Mouse (Mus musculus): ENCODE measurements around the gene Vcpkmt. TPM values are rescaled to one million over a fixed set of nuclear protein-coding genes. Genes with fewer than 3 reads are reported as not detected.
"Not testable (repeated sequence)": the region's sequence is repeated elsewhere in the genome, so short reads cannot be mapped to it uniquely, and the experiment has no call there.

The Vcpkmt gene
- polyA plus RNA-seq (2012; rRNA removed), result 15.1 and 21.3 TPM in 2 replicates
- 28.2 and 29.3 TPM in 2 replicates for polyA plus RNA-seq (2014; fragmentation: Nextera tagmentation; extraction: Ambion mirVana)

DNA sequence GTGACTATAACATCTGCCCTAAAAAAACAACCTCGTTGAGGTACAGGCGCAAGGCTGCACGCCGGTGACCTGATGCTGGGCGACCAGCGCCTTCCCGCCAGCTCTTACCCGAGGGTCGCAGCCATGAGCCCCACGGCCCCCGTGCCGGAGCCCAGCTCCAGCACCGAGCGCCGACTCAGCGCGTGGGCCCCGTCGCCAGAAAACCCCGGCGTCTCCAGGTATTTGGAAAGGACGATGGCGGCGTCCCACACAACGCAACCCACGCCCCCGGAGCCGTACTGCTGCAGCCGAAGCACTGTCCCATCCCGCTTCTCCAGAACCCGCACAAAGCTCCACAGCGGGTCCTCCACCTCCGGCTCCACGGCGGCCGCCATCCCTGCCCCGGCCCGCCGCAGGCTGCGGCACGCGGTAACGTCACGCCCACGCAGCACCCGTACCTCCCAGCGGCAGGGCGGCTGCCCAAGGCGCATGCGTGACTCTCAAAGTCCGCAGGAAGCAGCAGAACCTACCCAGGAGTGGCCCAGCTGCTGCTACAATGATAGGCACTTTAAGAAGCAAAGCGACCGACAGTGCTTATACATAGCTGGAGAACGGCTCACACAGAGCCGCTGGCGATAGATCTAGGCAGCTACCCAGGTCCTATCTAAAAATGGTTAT, at the start of gene Vcpkmt:
Gene Vcpkmt (minus strand): TSS at position 416 of the 657 bp plus-strand sequence.
- Histone ChIP-seq H3K4me3 (replicated peaks; ENCODE audit: low read length) (peak within 1 kb of the TSS; percentile 88), H3K36me3 (ENCODE audit: control insufficient read depth, insufficient read depth, low read length) (peaks cover 54% of the 10 kb centered on the region), H3K4me2 (replicated peaks; ENCODE audit: low read depth, low read length, severe bottlenecking) (peak within 1 kb of the TSS; percentile 62), H3K4me1 (ENCODE audit: control insufficient read depth, insufficient read depth, low read length) (peaks cover 12% of the 10 kb centered on the region; the same call in 1 of the 2 replicates), H3K27ac (replicated peaks; ENCODE audit: low read depth, low read length) (peak within 1 kb of the TSS; percentile 76), H3K27me3 (ENCODE audit: control insufficient read depth, insufficient read depth, low read length) (no peaks in the 10 kb centered on the region), H3K9ac (ENCODE audit: low read depth, low read length, severe bottlenecking) (peak within 1 kb of the TSS; percentile 90), H3K9me3 (ENCODE audit: control insufficient read depth, low read length) (no peaks in the 10 kb centered on the region)
- 1% methylated on average over 50 of the region's 56 CpGs for WGBS
- peak; percentile 88; the same call in 1 of the 2 replicates for TF ChIP-seq POLR2A (IDR thresholded peaks at IDR 0.05; ENCODE audit: borderline replicate concordance, extremely low read depth, insufficient read depth, insufficient read length)
- ATAC-seq (ENCODE audit: low FRiP score, low read depth) (peak; percentile 93), DNase-seq (ENCODE audit: low spot score) (peak; percentile 91)

DNA sequence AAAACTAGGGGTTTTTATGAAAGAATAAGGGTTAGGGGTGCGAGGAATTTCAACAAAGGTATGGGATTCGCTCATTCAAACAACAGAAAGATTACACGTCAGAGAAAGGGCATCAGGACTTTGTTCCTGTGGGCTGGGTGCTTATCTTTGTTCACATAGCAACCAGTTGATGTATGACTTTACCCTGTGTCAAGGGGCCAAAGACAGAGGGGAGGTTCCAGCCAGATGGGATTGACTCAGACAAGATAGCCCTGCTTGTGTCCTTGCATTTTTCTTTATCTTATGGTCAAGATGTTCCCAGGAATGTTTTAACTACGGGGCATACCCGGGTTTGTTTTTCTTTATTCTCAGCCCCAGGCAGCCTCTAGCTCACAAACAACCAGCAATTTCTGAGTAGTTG, 35.8 kb upstream of the Vcpkmt start:
- not testable (repeated sequence) for H3K4me1 ChIP-seq (ENCODE audit: control insufficient read depth, insufficient read depth, low read length); H3K4me2 ChIP-seq (replicated peaks; ENCODE audit: low read depth, low read length, severe bottlenecking); H3K9me3 ChIP-seq (ENCODE audit: control insufficient read depth, low read length); DNase-seq (ENCODE audit: low spot score); H3K9ac ChIP-seq (ENCODE audit: low read depth, low read length, severe bottlenecking); H3K27me3 ChIP-seq (ENCODE audit: control insufficient read depth, insufficient read depth, low read length); H3K27ac ChIP-seq (replicated peaks; ENCODE audit: low read depth, low read length); H3K4me3 ChIP-seq (replicated peaks; ENCODE audit: low read length); ATAC-seq (ENCODE audit: low FRiP score, low read depth)
- 93% methylated on average over 5 of the region's 5 CpGs for WGBS
- H3K36me3 ChIP-seq (ENCODE audit: control insufficient read depth, insufficient read depth, low read length), result peaks cover 43% of the 10 kb centered on the region

DNA sequence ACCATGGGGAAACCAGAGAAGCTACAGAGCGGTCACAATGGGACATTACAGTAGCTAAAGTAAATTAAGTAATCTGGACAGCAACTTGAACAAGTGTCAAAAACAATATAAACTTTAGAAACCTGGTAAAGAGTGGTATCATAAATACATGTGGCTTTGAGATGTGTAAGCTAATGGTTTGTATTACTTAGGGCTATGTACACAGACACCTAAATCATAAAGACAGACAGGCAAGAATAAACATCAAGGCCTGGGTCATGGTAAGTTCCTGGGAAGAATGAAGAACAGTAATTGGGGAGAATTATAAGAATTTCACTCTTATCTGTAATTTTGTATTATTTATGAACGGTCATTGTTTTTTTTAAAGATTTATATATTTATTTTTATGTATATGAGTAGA, 21.5 kb upstream of the Vcpkmt start:
- ATAC-seq (ENCODE audit: low FRiP score, low read depth) (no peak), DNase-seq (ENCODE audit: low spot score) (no peak)
- no peak for TF ChIP-seq POLR2A (IDR thresholded peaks at IDR 0.05; ENCODE audit: borderline replicate concordance, extremely low read depth, insufficient read depth, insufficient read length)
- WGBS, result 98% methylated on average over 2 of the region's 2 CpGs
- H3K4me3 ChIP-seq (replicated peaks; ENCODE audit: low read length), result no peak overlapping the region
- no peak overlapping the region for H3K27ac ChIP-seq (replicated peaks; ENCODE audit: low read depth, low read length)
- peaks cover 42% of the 10 kb centered on the region for H3K36me3 ChIP-seq (ENCODE audit: control insufficient read depth, insufficient read depth, low read length)
- no peaks in the 10 kb centered on the region for H3K4me1 ChIP-seq (ENCODE audit: control insufficient read depth, insufficient read depth, low read length)
- no peaks in the 10 kb centered on the region for H3K9me3 ChIP-seq (ENCODE audit: control insufficient read depth, low read length)
- no peaks in the 10 kb centered on the region for H3K27me3 ChIP-seq (ENCODE audit: control insufficient read depth, insufficient read depth, low read length)
- no peak overlapping the region for H3K9ac ChIP-seq (ENCODE audit: low read depth, low read length, severe bottlenecking)
- H3K4me2 ChIP-seq (replicated peaks; ENCODE audit: low read depth, low read length, severe bottlenecking), result no peak overlapping the region

DNA sequence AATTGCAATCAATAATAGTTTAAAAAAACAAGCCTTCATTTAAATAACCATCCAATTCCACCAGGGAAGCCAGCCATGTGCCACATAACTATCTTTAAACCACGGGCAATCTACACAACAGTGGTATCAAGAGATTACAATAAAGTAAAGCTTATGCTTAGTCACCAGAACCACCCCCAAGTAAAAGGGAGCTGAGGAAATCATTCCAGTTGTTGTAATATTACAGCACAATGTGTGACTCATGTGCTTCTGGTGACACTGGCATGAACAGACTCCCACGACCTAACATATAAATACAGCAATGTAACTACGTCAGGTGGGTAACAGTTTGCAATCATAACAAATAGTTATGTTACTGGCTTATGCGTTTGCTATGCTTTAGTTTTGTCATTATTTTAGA, 14.6 kb upstream of the Vcpkmt start:
- no peak for TF ChIP-seq POLR2A (IDR thresholded peaks at IDR 0.05; ENCODE audit: borderline replicate concordance, extremely low read depth, insufficient read depth, insufficient read length)
- no peak overlapping the region for H3K27ac ChIP-seq (replicated peaks; ENCODE audit: low read depth, low read length)
- DNase-seq (ENCODE audit: low spot score), result no peak

DNA sequence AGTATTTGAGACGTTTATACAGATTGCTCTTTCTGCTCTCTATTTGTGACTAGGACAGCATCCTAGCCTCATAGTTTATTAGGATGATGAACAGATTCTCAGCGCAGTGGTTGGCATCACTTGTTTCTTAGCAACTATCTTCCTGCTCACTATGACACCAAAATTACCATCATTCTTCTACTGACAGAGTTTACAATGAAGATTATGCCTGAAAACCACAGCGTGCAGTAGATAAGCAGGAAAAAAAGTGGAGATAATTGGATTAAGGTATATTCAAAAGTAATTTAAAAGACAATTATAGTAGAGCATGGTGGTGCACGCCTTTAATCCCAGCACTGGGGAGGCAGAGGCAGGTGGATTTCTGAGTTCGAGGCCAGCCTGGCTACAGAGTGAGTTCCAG, 10.3 kb upstream of the Vcpkmt start:
- Histone ChIP-seq H3K4me2 (replicated peaks; ENCODE audit: low read depth, low read length, severe bottlenecking) (no peak overlapping the region), H3K27me3 (ENCODE audit: control insufficient read depth, insufficient read depth, low read length) (no peaks in the 10 kb centered on the region), H3K4me3 (replicated peaks; ENCODE audit: low read length) (no peak overlapping the region), H3K27ac (replicated peaks; ENCODE audit: low read depth, low read length) (no peak overlapping the region), H3K4me1 (ENCODE audit: control insufficient read depth, insufficient read depth, low read length) (no peaks in the 10 kb centered on the region), H3K36me3 (ENCODE audit: control insufficient read depth, insufficient read depth, low read length) (peaks cover 54% of the 10 kb centered on the region), H3K9me3 (ENCODE audit: control insufficient read depth, low read length) (no peaks in the 10 kb centered on the region), H3K9ac (ENCODE audit: low read depth, low read length, severe bottlenecking) (no peak overlapping the region)
- WGBS, result 90% methylated on average over 5 of the region's 5 CpGs
- DNase-seq (ENCODE audit: low spot score), result no peak
- no peak for ATAC-seq (ENCODE audit: low FRiP score, low read depth)
- no peak for TF ChIP-seq POLR2A (IDR thresholded peaks at IDR 0.05; ENCODE audit: borderline replicate concordance, extremely low read depth, insufficient read depth, insufficient read length)

More for the DNA sequence above, 14.6 kb upstream of the Vcpkmt start:
- WGBS, result 84% methylated on average over 4 of the region's 4 CpGs
- Histone ChIP-seq H3K9ac (ENCODE audit: low read depth, low read length, severe bottlenecking) (no peak overlapping the region), H3K4me2 (replicated peaks; ENCODE audit: low read depth, low read length, severe bottlenecking) (no peak overlapping the region), H3K36me3 (ENCODE audit: control insufficient read depth, insufficient read depth, low read length) (peaks cover 34% of the 10 kb centered on the region), H3K4me3 (replicated peaks; ENCODE audit: low read length) (no peak overlapping the region), H3K27me3 (ENCODE audit: control insufficient read depth, insufficient read depth, low read length) (no peaks in the 10 kb centered on the region), H3K9me3 (ENCODE audit: control insufficient read depth, low read length) (no peaks in the 10 kb centered on the region), H3K4me1 (ENCODE audit: control insufficient read depth, insufficient read depth, low read length) (no peaks in the 10 kb centered on the region)
- ATAC-seq (ENCODE audit: low FRiP score, low read depth), result no peak
